Mouse (Mus musculus) right cerebral cortex, postnatal 36 days (tissue): ENCODE measurements around the gene 4921501E09Rik.
"Not testable (repeated sequence)": the region's sequence is repeated elsewhere in the genome, so short reads cannot be mapped to it uniquely, and the experiment has no call there.

ENCODE experiments used
- DNase-seq, 2 experiments: peaks; one replicate each; pipeline ENCODE4 v3.0.0; 2022; ENCODE audit warnings: low spot score in 2 of 2, mixed read lengths in 1 of 2

4921501E09Rik gene

DNA sequence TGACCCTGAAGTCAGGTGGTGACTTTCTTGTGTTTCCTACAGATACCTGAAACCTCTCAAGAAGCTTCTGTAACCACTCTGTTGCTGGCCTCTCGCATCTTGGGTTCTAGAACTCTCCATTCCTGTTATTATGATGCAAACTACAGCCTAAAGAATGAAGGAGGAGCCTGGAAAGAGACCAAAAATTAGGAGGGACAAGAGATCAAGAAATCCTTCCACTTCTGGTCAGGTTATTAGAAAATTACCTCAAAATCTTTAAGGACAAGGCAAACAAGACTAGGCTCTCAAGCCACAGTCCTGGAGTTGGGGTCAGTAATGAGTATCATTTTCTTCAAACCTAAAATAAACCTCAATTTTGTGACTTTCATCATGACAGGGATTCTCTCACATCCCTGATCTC, at the start of gene 4921501E09Rik:
Gene 4921501E09Rik (minus strand): TSS at position 101 of the 400 bp plus-strand sequence.
- no peak for DNase-seq

DNA sequence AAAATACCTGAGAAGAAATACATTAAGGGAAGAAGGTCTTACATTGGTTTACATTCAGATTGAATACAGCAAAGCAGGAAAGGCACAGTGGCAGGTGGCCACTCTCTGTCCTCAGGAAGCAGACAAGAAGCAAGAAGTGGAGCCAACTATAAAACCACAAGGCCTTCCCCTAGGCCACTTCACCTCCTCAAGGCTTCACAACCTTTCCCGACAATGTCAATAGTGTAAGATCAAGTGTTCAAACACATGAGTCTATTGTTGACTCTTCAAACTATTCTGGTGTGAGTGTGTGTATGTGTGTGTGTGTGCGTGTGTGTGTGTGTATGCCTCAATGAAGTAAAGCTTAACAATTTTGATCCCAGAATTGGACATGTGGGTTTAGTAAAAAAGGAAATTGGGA, 29.5 kb upstream of the 4921501E09Rik start:
- DNase-seq, result no peak

DNA sequence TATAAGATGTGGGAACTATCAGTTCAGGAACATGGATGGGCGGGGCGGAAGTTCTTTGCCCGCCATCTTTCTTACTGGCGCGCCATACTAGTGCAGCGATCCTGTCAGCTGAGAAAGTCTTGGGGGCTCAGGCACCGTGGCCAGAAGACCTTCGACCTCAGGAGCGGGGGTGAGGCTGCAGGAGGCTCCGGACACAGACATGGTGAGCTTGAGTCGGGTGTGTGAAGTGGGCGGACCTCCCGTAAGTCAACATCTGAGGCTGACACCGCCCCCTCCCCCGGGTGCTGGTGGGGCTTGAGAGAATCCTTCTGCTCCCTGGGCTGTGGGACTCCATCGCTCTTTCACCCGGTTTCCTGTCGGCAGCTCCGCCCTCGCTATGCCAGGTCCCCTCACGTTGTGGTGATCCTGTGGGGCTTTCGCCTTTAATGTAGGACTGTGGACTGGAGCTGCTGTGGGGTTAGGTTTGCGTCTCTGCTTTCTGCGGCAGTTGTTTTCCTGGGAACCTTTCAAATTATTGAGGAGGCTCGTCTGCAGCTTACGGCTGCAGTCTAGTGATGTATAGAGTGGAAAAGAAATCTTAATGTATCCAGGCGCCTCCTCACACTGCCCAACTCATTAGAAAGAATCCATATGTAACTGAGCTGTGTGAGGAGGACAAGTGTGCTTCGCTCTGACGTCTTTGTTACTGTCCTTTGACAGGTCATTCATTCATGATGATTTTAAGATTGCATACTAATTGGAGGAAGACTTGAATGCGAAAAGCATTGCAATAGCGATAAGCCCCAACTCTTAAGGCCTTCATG, 24.7 kb upstream of the 4921501E09Rik start:
- DNase-seq, result peak; percentile 83 to 84

GRCm38 (mm10) chr17:33091630-33092029, 23.8 kb upstream of the 4921501E09Rik start:
- no peak for DNase-seq

- peak; percentile 89 to 92 for DNase-seq
These were observed 21.5 kb upstream of the 4921501E09Rik start, which contains the start of gene Zfp563 for GRCm38 (mm10) chr17:33089220-33089949. Gene Zfp563 (plus strand): TSS chr17:33089310.

GRCm38 (mm10) chr17:33063001-33063400, 4.9 kb downstream of the 4921501E09Rik start:
- DNase-seq, result no peak

DNA sequence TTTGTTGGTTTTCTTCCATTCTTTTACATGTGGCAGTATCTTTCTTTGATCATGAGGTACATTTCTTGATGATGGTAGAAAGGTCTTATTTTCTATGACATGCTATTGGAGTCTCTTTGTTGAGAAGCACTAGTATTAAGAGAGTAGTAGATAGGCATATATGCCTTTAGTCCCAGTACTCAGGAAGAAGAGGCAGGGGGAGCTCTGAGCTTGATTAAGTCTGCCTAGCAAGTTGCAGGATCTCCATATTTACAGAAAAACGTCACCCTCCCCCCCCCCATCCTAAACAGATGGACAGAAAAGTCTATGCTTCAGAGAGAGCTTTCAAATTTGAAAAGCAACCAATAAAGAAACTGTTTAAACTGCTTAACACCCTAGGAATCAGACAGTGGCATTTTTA, 9.1 kb downstream of the 4921501E09Rik start:
- no peak for DNase-seq

DNA sequence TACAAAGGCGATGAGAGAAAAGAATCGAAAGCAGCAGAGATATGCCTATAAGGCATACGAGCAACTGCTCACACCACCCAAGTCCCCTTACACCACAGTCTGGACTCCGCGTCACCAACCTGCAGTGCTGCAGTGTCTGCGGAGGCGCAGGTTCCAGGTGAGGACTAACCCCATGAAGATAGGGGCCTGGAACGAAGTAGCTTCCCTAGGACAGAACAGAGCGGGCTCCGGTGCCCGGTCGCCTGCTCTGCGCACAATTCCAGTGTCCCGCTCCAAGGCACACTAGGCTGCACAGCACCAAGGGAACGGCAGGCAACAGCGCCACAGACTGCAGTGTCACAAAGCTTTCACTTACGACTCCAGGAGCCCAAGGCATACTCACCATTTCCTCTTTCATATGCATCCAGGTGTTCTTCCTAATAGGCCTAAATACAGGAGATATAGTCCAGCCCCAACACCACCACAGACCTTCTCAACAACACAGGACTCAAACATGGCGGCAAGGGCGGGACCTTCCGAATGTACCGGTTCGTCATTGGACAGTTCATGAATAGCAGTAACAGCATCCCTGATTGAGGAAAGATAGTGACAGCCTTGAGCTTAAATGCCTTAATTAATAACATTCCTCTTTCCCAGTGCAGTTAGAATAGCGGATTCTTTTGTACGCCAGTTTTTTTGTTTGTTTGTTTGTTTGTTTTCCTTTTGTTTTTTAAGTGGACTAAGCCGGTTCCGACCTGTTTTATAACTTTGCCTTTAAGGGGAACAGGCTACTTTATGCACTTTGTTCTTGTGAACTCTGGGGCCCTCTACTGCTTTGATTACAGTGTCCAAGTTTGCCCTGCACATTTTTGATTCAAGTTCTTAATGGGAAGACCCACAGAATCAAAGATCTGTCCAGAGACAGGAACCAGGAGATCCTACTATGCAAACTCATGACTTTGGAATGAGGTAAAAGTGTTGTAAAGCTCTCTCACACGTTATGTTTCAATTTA, 34.7 kb downstream of the 4921501E09Rik start, which contains the start of gene Zfp763:
Gene Zfp763 (minus strand): TSS at position 503 of the 992 bp plus-strand sequence.
- peak; percentile 79 to 81 for DNase-seq

- no peak for DNase-seq
These were observed 35.5 kb downstream of the 4921501E09Rik start for GRCm38 (mm10) chr17:33032376-33032775.

DNA sequence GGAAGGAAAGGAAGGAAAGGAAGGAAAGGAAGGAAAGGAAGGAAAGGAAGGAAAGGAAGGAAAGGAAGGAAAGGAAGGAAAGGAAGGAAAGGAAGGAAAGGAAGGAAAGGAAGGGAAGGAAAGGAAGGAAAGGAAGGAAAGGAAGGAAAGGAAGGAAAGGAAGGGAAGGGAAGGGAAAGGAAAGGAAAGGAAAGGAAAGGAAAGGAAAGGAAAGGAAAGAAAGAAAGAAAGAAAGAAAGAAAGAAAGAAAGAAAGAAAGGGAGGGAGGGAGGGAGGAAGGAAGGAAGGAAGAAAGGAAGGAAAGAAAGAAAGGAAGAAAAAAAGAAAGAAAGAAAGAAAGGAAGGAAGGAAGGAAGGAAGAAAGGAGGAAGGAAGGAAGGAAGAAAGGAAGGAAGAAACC, 47.4 kb downstream of the 4921501E09Rik start:
- not testable (repeated sequence) for DNase-seq
